Comparison of ENCODE assay signal across 7 mouse cellular contexts in the genomic region with DNA sequence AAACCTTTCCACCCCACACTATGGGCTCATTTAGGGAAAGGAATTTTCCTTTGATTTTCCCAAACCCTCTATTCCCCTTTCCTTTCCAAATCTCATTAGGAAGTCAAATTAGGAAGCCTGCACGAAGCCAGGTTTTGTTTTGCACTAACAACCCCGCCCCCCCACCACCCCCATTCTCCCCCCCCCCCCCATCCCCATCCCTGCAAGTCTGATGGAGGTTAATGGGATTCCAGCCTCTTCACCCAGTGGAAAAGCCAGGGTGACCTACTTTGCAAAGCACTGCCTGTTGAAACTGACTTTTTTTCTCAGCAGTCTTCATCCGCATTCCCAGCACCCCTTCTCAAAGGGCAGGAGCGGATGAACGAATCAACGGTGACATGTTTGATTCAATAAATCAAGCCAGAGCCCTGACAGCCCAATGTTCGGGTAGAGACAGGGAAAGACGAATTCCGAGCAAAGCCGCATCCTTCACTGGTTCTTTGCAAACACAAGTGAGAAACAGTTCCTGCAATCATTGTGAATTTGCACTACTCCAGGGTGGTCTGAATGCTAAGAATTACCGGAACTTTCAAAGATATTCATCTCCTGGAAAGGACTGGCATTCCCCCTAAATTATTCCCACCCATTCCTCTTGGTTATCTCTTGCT.
A peak's percentile ranks its signal among the peaks of the same experiment; 100 is the strongest.
DNase-seq lines count a peak whose midpoint lies in the region; ATAC-seq and TF ChIP-seq lines count a peak whose summit lies in the region.

No protein-coding gene starts in this region.

- no peak overlapping the region for H3K9ac ChIP-seq in forebrain, embryonic 13.5 days
- 0 out of 2 replicates have a peak overlapping the region, but pooled peaks have one; percentile 29 for H3K9ac ChIP-seq in kidney, embryonic 14.5 days (ENCODE audit: low read depth, low read length)

- peak; percentile 49 for ATAC-seq in forebrain, embryonic 13.5 days
- no peak for ATAC-seq in kidney, embryonic 14.5 days (ENCODE audit: low FRiP score, low TSS enrichment)
- ATAC-seq in megakaryocyte-erythroid progenitor cell, adult 5-6 weeks (replicated peaks; ENCODE audit: low FRiP score, low TSS enrichment, poor library complexity, severe bottlenecking) = peak; percentile 31; the same call in 1 of the 2 replicates

- no peak for TF ChIP-seq POLR2A in spleen, adult 2 months (IDR thresholded peaks at IDR 0.05; ENCODE audit: low read depth, low read length)

- no peaks in the 10 kb centered on the region for H3K27me3 ChIP-seq in spleen, adult 2 months (ENCODE audit: control insufficient read depth, insufficient read depth, low read length)
- peaks cover 15% of the 10 kb centered on the region for H3K27me3 ChIP-seq in forebrain, embryonic 13.5 days
- no peaks in the 10 kb centered on the region for H3K27me3 ChIP-seq in kidney, embryonic 14.5 days (ENCODE audit: control insufficient read depth, insufficient read depth, low read length)

- no peaks in the 10 kb centered on the region; the same call in 1 of the 2 replicates for H3K4me1 ChIP-seq in spleen, adult 2 months (ENCODE audit: control insufficient read depth, insufficient read depth, insufficient read length)
- H3K4me1 ChIP-seq in forebrain, embryonic 13.5 days = peaks cover 6% of the 10 kb centered on the region; the same call in 1 of the 2 replicates
- no peaks in the 10 kb centered on the region for H3K4me1 ChIP-seq in kidney, embryonic 14.5 days (ENCODE audit: control insufficient read depth, insufficient read depth, low read length)

- DNase-seq in spleen, adult 2 months (ENCODE audit: low read depth in 1 of 2, low spot score in 2 of 2) = no peak
- no peak for DNase-seq in spleen, adult 12 weeks (ENCODE audit: low spot score)
- no peak for DNase-seq in urinary bladder, postnatal 25 days (ENCODE audit: low spot score)
- no peak for DNase-seq in urinary bladder, postnatal 4 days (ENCODE audit: low spot score in 2 of 2)

- H3K4me2 ChIP-seq in forebrain, embryonic 13.5 days = peak overlapping the region; percentile 62
- peak overlapping the region; percentile 60 for H3K4me2 ChIP-seq in kidney, embryonic 14.5 days (replicated peaks; ENCODE audit: low read depth, low read length)

- TF ChIP-seq CTCF in spleen, adult 2 months (IDR thresholded peaks at IDR 0.05; ENCODE audit: extremely low read depth, insufficient read depth, insufficient read length, insufficient replicate concordance) = no peak

- 20% methylated on average over 11 of the region's 11 CpGs for WGBS in spleen, adult 2 months
- WGBS in forebrain, embryonic 13.5 days = 3% methylated on average over 11 of the region's 11 CpGs
- 8% methylated on average over 10 of the region's 11 CpGs for whole genome bisulfite sequencing in kidney, embryonic 14.5 days

- peak overlapping the region; percentile 65 for H3K4me3 ChIP-seq in spleen, adult 2 months (ENCODE audit: extremely low read depth, insufficient read depth, insufficient read length)
- peak overlapping the region; percentile 36 for H3K4me3 ChIP-seq in forebrain, embryonic 13.5 days
- H3K4me3 ChIP-seq in kidney, embryonic 14.5 days (ENCODE audit: low read length) = peak overlapping the region; percentile 41

- H3K9me3 ChIP-seq in forebrain, embryonic 13.5 days (replicated peaks) = no peaks in the 10 kb centered on the region
- no peaks in the 10 kb centered on the region for H3K9me3 ChIP-seq in kidney, embryonic 14.5 days (ENCODE audit: control insufficient read depth, low read length)

- H3K36me3 ChIP-seq in spleen, adult 2 months (ENCODE audit: control insufficient read depth, insufficient read depth, low read length) = no peaks in the 10 kb centered on the region
- H3K36me3 ChIP-seq in forebrain, embryonic 13.5 days (ENCODE audit: poor library complexity, severe bottlenecking) = no peaks in the 10 kb centered on the region
- H3K36me3 ChIP-seq in kidney, embryonic 14.5 days (ENCODE audit: control insufficient read depth, insufficient read depth, low read length) = no peaks in the 10 kb centered on the region

- H3K27ac ChIP-seq in spleen, adult 2 months (ENCODE audit: insufficient read depth, low read length) = no peak overlapping the region
- no peak overlapping the region for H3K27ac ChIP-seq in forebrain, embryonic 13.5 days
- H3K27ac ChIP-seq in kidney, embryonic 14.5 days (ENCODE audit: low read depth, low read length) = no peak overlapping the region
